Mouse (Mus musculus): Measurements from ENCODE around the gene Bard1.

DNA sequence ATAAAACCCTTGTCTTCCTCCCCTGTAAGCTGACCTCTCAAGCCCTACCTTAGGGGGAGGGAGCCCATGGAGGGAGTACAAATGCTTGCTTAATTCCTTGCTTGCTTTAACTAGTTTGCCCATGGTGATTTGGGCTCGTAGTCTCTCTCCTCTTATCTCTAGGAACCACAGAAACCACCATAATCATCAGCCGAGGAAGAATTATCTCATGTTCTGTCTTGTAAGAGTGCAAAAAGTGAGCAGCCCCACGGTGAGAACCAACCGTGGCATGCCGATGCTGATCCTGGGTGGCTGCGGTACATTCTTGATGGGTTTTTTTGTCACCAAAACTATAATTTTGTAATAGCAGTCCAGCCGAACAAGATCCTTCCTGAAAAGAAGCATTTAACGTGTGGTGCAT lies 2.8 kb upstream of the Bard1 start:
- TF ChIP-seq POLR2A (IDR thresholded peaks at IDR 0.05; ENCODE audit: low read depth, low read length): no peak
- TF ChIP-seq CTCF (IDR thresholded peaks at IDR 0.05; ENCODE audit: borderline replicate concordance, insufficient read depth, low read length): no peak
